Mouse (Mus musculus) stomach, postnatal 0 days (tissue): ENCODE measurements at regions not wholly inside any gene's neighbourhood (a gene's known extent, or its start where the extent isn't known, plus 50 kb on each side); places are given as distances from the start of the nearest gene placed in this dataset.

Experiments
- ATAC-seq: fragments of 200-750 bp; cut with Nextera tagmentation; 2 replicates; pipeline ENCODE4 v1.8.0; 2017; ENCODE audit not compliant: low FRiP score, low TSS enrichment
- DNase-seq: peaks from one replicate; pipeline ENCODE4 v3.0.0-alpha.2; 2016; ENCODE audit warnings: low spot score
- H3K27ac ChIP-seq: fragments of 300-500 bp; sonication (generic); replicated peaks from 2 replicates; pipeline ENCODE4 v1.5.1; 2014; ENCODE audit warnings: mild to moderate bottlenecking, control low read depth
- H3K27me3 ChIP-seq: fragments of 300-500 bp; sonication (generic); 2 replicates; pipeline ENCODE4 v1.6.1; 2014; ENCODE audit warnings: low read length; ENCODE audit not compliant: control insufficient read depth, insufficient read depth
- H3K36me3 ChIP-seq: fragments of 300-500 bp; sonication (generic); 2 replicates; pipeline ENCODE4 v1.6.1; 2014; ENCODE audit warnings: low read length, mixed read lengths; ENCODE audit not compliant: control insufficient read depth, insufficient read depth
- H3K4me1 ChIP-seq: fragments of 300-500 bp; sonication (generic); replicated peaks from 2 replicates; pipeline ENCODE4 v1.6.1; 2014; ENCODE audit warnings: antibody characterized with exemption; ENCODE audit not compliant: control insufficient read depth, insufficient read depth
- H3K4me2 ChIP-seq: fragments of 300-500 bp; sonication (generic); replicated peaks from 2 replicates; pipeline ENCODE4 v1.6.1; 2014; ENCODE audit warnings: low read depth, mild to moderate bottlenecking, control low read depth, moderate library complexity
- H3K4me3 ChIP-seq: fragments of 300-500 bp; sonication (generic); 2 replicates; pipeline ENCODE4 v1.5.1; 2014; ENCODE audit warnings: low read depth, low read length, control low read depth
- H3K9ac ChIP-seq: fragments of 300-500 bp; sonication (generic); 2 replicates; pipeline ENCODE4 v1.6.1; 2014; ENCODE audit warnings: mild to moderate bottlenecking, low read length, control low read depth, mixed read lengths
- H3K9me3 ChIP-seq: fragments of 300-500 bp; sonication (generic); 2 replicates; pipeline ENCODE4 v1.6.1; 2016; ENCODE audit warnings: low read length; ENCODE audit not compliant: control insufficient read depth
- CTCF ChIP-seq: IDR thresholded peaks from 2 replicates; pipeline ENCODE4 v1.5.1; 2016; ENCODE audit warnings: antibody characterized with exemption, low read depth, mild to moderate bottlenecking, moderate library complexity
- EP300 ChIP-seq: optimal IDR thresholded peaks from 2 replicates; pipeline ENCODE3; 2016; ENCODE audit warnings: antibody characterized with exemption
- WGBS: fragments of 180-500 bp; shearing (Covaris S2); extraction: QIAGEN DNeasy Blood & Tissue Kit; methylation state at CpG from one replicate; pipeline ENCODE4 v1.1.7; 2014; 5-methylcytosine and 5-hydroxymethylcytosine counted together

- H3K27me3 ChIP-seq: no peaks in the 10 kb centered on the region
- H3K9me3 ChIP-seq: no peaks in the 10 kb centered on the region
- TF ChIP-seq EP300: no peak
- no peak for TF ChIP-seq CTCF
- no peak overlapping the region for H3K4me2 ChIP-seq
- ATAC-seq: no peak
- no peak overlapping the region for H3K9ac ChIP-seq
- no peak overlapping the region for H3K4me3 ChIP-seq
- WGBS: 57% methylated on average over 7 of the region's 7 CpGs
- DNase-seq: no peak
- H3K4me1 ChIP-seq: no peaks in the 10 kb centered on the region
- no peak overlapping the region for H3K27ac ChIP-seq
- no peaks in the 10 kb centered on the region for H3K36me3 ChIP-seq
These were observed 157.8 kb upstream of the Nabp1 start for GRCm38 (mm10) chr1:51635881-51636515.

GRCm38 (mm10) chr1:51633795-51634194, 155.6 kb upstream of the Nabp1 start:
- DNase-seq: no peak

GRCm38 (mm10) chr1:51632851-51633250, 154.6 kb upstream of the Nabp1 start:
- 79% methylated on average over 4 of the region's 4 CpGs for WGBS
- Histone ChIP-seq H3K9ac (no peak overlapping the region), H3K27ac (no peak overlapping the region), H3K4me3 (no peak overlapping the region), H3K36me3 (no peaks in the 10 kb centered on the region), H3K9me3 (no peaks in the 10 kb centered on the region), H3K4me2 (no peak overlapping the region), H3K27me3 (no peaks in the 10 kb centered on the region), H3K4me1 (no peaks in the 10 kb centered on the region)
- DNase-seq (no peak), ATAC-seq (no peak)
- TF ChIP-seq CTCF (no peak), EP300 (no peak)

More at GRCm38 (mm10) chr1:51633795-51634194, 155.6 kb upstream of the Nabp1 start:
- Histone ChIP-seq H3K9me3 (no peaks in the 10 kb centered on the region), H3K4me3 (no peak overlapping the region), H3K9ac (no peak overlapping the region), H3K36me3 (no peaks in the 10 kb centered on the region), H3K27ac (no peak overlapping the region), H3K27me3 (no peaks in the 10 kb centered on the region), H3K4me1 (no peaks in the 10 kb centered on the region), H3K4me2 (no peak overlapping the region)
- WGBS: 70% methylated on average over 5 of the region's 5 CpGs
- no peak for ATAC-seq
- TF ChIP-seq EP300: no peak

- H3K9ac ChIP-seq: no peak overlapping the region
- DNase-seq: no peak
- no peaks in the 10 kb centered on the region for H3K4me1 ChIP-seq
- TF ChIP-seq CTCF (no peak), EP300 (no peak)
- no peak overlapping the region for H3K4me3 ChIP-seq
- H3K36me3 ChIP-seq: no peaks in the 10 kb centered on the region
- H3K4me2 ChIP-seq: no peak overlapping the region
- H3K9me3 ChIP-seq: no peaks in the 10 kb centered on the region
- H3K27ac ChIP-seq: no peak overlapping the region
- 65% methylated on average over 1 of the region's 1 CpGs for WGBS
- no peak for ATAC-seq
- no peaks in the 10 kb centered on the region for H3K27me3 ChIP-seq
These were observed 151.6 kb upstream of the Nabp1 start for GRCm38 (mm10) chr1:51629848-51630247.

- Histone ChIP-seq H3K36me3 (no peaks in the 10 kb centered on the region), H3K9ac (no peak overlapping the region), H3K27ac (no peak overlapping the region), H3K9me3 (no peaks in the 10 kb centered on the region), H3K4me3 (no peak overlapping the region), H3K4me2 (no peak overlapping the region), H3K27me3 (no peaks in the 10 kb centered on the region), H3K4me1 (no peaks in the 10 kb centered on the region)
- ATAC-seq (no peak), DNase-seq (no peak)
- TF ChIP-seq CTCF (no peak), EP300 (no peak)
- WGBS: 61% methylated on average over 5 of the region's 5 CpGs
These were observed 150.0 kb upstream of the Nabp1 start for GRCm38 (mm10) chr1:51628137-51628793.

- Histone ChIP-seq H3K4me2 (no peak overlapping the region), H3K4me3 (no peak overlapping the region), H3K9ac (no peak overlapping the region), H3K9me3 (no peaks in the 10 kb centered on the region), H3K36me3 (no peaks in the 10 kb centered on the region), H3K27ac (no peak overlapping the region), H3K27me3 (no peaks in the 10 kb centered on the region), H3K4me1 (no peaks in the 10 kb centered on the region)
- 85% methylated on average over 9 of the region's 9 CpGs for WGBS
- ATAC-seq (no peak), DNase-seq (no peak)
- TF ChIP-seq CTCF (no peak), EP300 (no peak)
These were observed 148.1 kb upstream of the Nabp1 start for GRCm38 (mm10) chr1:51626303-51626702.
